Mouse (Mus musculus) spleen, adult 2 months (tissue): ENCODE measurements around the gene H2-T23.
"Not testable (repeated sequence)": the region's sequence is repeated elsewhere in the genome, so short reads cannot be mapped to it uniquely, and the experiment has no call there.

ENCODE experiments used
- CTCF ChIP-seq: fragments of 200-500 bp; IDR thresholded peaks from 2 replicates; pipeline ENCODE4 v1.5.1; 2011; ENCODE audit warnings: mild to moderate bottlenecking, inconsistent platforms; ENCODE audit not compliant: insufficient read depth, insufficient read length, insufficient replicate concordance; ENCODE audit errors: extremely low read depth
- POLR2A ChIP-seq: fragments of 200-500 bp; IDR thresholded peaks from 2 replicates; pipeline ENCODE4 v1.6.1; 2011; ENCODE audit warnings: low read depth, low read length, inconsistent platforms

DNA sequence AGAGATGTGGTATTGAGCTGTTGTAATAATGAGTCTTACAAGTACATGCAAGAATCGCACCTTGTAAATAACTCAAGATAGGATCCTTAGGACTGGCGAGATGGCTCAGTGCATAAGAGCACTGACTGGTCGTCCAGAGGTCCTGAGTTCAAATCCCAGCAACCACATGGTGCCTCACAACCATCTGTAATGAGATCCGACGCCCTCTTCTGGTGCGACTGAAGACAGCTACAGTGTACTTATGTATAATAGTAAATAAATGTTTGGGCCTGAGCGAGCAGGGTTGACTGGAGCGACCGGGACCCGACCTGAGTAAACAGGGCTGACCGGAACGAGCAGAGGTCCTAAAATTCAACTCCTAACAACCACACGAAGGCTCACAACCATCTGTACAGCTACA is 3.5 kb upstream of the H2-T23 start:
- not testable (repeated sequence) for TF ChIP-seq POLR2A, CTCF
